Mouse (Mus musculus): ENCODE results near the gene Sytl1. TPM values are rescaled to one million over a fixed set of nuclear protein-coding genes. Genes with fewer than 3 reads are reported as not detected.

Sytl1 gene
- total RNA-seq, 4 experiments from 2014 or later: 0.30 to 0.59 (median 0.33) TPM

DNA sequence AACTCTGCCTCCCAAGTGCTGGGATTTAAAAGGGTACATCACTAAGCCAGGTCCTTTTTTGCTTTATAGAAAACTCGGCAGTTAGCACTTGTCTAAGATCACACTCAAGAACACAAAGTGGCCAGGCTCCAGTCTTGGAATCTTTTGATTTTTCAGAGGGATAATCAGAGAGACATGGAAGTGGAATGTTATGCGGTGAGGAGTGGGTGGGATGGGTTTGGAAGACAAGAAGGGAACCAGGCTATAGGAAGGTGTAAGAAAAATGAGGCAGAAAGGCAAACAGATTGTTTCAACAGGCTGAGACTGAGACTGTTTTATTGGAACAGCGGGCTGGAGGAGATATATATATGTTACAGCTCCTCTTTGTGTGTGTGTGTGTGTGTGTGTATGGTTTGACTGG is 15.6 kb upstream of the Sytl1 start:
- no peak for DNase-seq (ENCODE audit: low spot score)

DNA sequence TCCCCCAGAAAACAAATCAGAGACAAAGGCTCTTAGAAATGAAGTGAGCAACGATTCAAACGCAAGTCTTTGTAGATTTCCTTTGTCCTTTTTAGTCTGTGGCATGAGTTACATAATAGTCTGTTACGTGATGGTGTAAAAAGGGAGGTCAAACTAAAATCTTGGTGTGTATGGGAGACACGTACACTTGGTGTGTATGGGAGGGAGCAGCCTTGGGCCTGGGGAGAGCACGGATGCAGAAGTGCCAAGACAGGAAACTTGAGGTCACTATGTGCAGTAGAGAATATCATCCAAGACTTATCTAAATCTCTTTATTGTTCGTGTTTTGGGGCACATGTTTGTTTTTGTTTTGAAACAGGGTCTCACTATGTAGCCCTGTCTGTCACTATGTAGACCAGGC is 15.2 kb upstream of the Sytl1 start:
- no peak for DNase-seq (ENCODE audit: low spot score)

DNA sequence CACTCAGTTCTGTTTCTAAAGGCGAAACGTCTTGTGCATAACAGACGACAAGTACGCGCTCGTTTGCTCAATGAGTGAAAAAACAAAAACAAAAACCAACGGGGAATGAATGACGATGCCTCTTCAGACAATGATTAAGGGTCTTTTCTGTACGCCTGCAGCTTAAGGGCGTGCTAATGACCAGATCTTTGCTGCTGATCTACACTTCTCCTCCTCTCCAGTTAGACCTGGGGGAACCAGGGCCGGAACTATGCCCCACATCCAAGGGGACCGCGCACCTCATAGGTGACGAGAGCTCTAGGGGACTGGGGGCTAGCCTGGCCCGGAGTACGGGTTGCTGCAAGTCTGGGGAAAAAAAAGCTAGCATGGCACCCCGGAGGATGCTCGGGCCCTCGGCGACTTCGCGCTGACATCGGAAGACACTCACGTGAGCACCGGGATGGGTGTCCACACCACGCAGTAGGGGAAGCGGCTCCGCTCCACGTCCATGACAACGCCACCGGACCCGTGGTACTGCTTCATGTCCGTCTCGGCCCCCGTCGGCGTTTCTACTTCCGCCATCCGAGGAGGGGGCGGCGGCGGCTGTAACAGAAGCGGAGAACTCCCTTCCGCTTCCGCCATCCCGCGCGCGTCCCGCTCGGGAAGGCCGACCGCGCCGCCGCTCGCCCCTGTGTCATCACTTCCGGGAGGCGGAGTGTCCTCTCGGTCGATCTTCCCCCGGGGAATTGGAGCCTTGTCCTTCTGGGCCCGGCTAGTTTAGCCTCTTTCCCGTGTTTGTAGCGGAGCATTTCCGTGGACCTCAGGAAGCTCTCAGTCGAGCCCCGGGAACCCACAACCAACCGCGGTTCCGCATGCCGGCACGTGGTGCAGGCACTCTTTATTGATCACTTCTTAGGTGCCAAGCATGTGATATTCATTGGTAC is 14.5 kb upstream of the Sytl1 start, which contains the start of gene Tmem222:
Gene Tmem222, minus strand, starts transcription at position 689 of the 923 bp plus-strand sequence.
- DNase-seq (ENCODE audit: low spot score): peak; percentile 97

DNA sequence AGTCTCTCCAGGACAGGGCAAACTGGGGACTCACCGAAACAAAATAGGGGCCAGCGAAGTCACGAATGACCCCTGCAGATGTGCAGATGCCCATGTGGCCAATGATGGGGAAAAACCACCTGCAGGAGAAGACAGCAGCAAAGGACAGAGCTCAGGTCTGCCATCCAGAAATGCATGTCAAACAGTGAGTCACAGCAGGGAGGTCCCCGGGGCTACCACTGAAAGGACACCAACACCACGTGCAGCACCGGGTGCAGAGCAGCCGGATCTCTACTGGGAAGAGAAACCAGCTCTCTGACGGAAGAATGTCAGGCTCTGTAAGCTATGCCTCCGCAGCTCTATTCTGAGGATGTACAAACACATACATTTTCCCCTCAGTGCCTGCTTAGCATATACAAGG is 8.0 kb upstream of the Sytl1 start:
- no peak for DNase-seq (ENCODE audit: low spot score)

DNA sequence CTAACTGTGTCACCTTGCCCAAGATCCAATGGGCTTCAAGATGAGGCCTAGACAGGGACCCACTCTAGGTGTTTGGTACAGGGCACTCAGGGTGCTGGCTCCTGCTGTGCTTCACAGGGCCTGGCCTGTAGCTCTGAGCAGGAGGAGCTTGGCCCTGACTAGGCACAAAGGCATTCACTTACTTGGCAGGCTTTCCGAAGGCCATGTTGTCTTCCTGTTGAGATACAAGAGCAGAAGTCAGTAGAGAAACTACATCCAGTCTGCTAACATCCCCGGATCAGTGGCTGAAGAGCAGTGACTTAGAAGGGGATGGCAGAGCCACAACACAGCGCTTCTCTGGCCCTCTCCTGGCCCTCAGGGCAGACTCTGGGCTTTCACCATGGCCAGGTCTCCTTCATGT is 6.7 kb upstream of the Sytl1 start:
- DNase-seq (ENCODE audit: low spot score): peak; percentile 61

DNA sequence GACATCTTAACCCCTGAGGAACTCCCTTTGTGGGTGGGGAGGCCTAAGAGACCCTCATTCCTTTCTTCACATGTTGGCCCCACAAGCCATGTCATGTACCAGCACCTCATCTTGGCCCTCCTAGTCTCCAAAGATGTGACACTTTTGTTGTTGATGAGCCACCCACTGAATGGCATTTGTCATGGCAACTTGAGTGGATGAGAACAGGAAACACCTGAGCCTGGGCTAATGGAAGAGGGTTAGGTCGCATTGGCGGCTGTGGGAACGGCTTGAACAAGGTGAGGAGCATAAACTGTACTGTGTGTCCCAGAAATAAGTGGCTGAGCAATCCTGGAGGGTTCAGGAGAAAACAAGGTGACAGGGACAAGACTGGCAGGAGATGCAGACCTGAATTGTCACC is 6.0 kb upstream of the Sytl1 start:
- DNase-seq (ENCODE audit: low spot score): no peak

DNA sequence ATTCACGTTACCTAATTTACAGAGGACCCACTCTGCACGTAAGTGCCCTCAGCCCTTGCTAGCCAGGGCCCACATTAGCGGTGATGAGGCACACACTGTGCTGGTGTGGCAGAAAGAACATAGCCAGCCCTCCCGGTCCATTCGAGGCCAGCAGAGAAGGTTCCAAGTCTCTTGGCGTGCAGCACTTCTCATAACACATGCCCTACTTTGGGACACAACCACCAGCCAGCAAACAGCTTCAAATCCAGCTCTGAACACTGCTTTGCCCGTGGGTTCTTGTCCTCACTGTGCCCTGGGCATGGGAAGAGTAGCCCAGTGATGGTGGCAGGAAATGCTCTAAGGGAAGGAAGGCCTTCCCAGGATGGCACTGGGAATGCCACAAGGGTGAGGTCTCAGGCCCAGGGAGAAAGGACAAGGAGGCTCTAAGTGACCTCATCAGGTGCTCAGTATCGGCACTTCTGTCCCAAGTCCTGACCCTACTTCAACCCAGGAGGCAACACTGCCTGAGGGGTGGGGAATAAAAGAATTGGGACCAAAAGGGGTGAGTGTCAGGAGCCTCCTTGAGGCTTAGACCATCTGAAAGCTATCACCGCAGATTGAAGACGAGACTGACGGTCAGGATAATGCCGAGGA is 3.5 kb upstream of the Sytl1 start:
- DNase-seq (ENCODE audit: low spot score): no peak

DNA sequence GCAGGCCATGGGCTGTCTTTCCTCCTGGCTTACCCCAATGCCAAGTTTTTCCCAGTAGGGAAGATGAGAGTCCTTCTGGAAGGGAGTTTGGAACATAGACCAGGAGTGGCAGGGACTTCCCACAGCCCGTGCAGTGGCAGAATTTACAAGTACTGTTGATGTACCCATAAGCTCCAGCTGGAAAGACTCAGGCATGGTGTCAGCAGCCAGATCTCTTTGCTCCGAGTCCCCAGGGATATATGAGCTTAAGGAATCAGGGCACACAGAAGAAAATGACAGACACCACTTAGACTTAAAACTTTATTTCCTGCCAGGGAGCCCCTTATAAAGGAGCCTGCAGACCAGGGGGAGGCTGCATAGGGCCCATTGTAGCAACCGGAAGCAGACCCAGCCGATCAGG is 2.8 kb upstream of the Sytl1 start:
- no peak for DNase-seq (ENCODE audit: low spot score)

DNA sequence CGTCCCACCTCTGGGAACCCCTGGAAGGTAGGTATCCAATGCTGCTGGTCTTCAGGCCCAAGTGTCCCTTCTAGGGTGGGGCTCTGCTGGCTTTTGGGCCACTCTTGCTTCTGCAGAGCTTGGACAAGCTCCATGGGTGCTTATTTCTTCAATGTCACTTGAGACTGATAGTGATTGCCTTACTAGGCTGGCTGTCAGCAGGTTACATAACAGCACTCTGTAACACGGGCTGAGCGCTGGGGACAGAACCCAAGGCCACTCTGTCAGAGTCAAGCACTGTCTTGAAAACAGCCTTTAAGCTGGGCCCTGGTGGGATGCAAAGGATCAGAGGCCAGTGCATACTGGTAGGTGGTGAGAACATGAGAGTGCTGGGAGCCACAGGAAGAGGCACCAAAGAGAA is 2.4 kb upstream of the Sytl1 start:
- no peak for DNase-seq (ENCODE audit: low spot score)

DNA sequence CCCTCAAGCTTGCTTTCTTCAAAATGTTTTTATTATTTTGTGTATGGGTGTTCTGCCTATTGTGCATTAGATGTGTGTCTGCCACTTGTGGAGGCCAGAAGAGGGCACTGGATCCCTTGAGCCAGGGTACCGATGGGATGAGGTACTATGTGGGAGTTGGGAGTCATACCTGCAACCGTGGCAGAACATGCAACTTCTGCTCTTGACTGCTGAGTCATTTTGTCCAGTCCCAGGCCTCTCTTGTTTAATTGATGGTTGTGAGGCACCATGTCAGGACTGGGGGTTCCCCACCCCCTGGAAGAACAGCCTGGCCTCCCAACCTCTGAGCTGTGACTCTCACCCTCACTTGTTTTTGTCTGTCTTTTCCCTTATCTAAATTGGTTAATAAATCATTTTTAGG is 1.6 kb upstream of the Sytl1 start:
- no peak for DNase-seq (ENCODE audit: low spot score)

DNA sequence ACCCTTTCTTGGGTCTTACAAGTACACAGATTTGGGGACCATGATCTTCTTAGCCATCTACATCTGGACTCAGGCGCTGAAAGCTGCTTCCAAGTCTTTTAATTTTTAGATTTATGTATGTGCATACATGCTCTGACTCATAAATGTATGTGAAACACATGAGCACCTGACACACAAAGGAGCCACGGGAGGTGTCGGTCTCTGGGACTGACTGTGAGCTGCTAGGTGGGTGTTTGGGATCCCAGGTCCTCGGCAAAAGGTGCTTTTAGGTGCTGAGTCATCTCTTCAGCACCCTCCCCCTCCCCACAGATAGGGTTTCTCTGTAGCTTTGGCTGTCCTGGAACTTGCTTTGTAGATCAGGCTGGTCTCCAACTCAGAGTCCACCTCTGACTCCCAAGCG is 843 bp upstream of the Sytl1 start:
- DNase-seq (ENCODE audit: low spot score): no peak

DNA sequence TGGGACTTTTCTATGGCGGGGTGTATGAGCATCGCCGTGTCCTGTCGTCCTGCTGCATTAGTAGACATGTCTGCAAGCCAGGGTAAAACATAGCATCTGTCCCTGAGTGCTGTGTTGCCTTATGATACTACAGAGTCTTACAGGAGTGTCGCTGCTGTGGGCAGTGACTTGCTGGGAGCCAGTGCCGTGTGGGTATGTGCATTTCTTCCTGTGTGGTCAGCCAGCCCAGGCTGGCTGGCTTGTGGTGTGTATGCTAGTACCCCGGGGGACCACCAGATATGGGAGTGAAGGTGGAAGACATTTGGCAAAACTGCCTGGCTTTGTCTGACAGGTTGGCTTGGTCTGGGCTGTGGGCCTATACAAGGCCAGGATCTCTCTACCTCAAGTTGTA is 543 bp downstream of the Sytl1 start:
- no peak for DNase-seq (ENCODE audit: low spot score)

DNA sequence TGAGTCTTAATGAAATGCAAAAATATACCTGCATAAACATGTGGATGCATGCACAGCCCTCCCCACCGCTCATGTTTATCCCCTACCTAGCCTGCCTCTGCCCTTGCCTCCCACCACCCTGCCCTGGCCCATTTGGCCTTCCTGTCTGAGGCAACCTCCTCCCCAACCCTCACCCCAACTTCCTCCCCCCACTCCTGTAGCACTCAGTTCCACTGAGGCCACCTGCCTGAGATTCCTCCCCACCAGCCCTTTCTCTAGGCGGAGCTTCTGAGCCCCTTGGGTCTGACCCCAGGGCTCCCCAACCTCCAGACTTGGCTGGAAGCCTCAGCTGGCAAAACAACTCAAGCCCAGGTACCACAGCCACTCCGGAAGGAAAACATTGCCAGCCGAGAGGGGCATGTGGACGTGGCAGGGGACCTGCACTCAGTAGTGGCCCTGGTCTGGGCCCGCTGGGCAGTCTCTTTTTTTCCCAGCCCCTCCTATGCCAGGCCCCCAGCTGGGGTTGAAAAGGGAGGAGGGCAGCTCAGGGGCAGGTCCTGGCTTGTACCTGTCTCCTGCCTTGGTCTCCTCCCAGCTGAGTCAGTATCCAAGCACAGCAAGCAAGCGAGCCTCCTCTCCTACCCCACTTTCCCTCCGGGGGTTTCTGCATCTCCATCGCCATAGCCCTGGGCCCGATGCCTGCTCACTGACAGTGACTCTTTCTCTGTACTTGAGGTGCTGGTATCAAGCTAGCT is 1.1 kb downstream of the Sytl1 start:
- DNase-seq (ENCODE audit: low spot score): no peak

DNA sequence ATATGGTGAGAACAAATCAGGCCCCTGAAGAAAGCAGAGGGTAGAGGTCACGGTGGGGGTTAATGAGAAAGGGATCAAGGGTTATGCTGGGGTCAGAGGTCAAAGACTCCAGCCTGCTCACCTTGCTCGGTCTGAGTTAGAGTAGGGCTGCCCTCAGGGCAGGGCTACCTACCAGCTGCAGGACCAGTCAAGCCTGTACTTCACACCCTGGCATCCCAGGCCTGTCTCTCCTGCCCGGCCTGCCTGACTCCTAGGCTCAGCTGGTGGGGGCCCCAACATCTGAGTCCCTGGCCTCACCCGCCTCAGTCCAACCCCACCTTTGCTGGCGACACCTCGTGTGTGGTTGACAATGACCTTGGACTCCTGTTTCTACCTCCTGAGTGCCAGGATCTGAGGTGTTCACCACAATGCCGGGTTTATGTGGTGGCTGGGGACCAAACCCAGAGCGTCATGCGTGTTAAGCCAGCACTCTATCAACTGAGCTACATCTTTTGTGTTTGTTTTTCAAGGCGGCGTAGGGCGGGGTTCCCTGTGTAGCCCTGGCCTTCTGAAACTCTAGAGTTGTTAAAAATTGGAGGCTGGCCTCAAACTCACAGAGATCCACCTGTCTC is 5.0 kb downstream of the Sytl1 start:
- no peak for DNase-seq (ENCODE audit: low spot score)

DNA sequence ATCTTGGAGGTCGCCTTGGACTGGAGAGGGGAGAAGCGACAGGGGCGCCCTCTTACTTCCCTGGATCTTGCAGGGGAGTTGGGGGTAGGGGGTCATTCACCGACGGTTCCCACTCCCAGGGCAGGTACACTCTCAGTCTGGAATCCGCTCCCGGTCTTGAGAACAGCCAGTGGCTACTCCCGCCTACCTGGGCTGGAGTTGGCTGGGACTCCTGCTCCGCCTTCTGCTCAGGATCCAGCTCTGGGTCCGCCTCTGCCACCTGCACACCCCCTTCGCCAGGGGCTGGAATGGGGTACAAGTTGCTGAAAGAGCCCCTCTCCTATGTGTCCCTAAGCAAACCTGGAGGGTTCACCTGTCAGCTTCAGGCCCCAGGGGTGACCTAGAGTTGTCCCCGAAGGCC is 5.7 kb downstream of the Sytl1 start:
- DNase-seq (ENCODE audit: low spot score): no peak

DNA sequence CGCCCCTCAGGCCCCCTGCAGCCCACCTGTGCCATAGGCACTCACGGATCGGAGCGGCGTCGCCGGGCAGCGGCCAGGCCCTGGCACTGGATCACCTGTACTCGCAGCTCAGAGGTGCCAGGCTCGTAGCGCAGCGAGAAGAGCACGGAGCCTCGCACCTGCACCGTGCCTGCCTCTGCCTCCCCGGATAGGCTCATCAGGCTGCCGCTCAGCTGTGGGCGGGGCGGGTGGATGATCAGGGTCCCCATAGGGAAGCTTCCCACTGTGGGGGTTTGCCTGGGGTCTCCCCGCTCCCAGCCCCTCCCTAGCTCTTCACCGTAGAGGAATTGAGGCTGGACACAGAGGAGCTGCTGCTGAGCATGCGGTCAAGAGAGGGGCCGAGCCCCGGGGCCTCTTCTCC is 6.1 kb downstream of the Sytl1 start:
- no peak for DNase-seq (ENCODE audit: low spot score)

DNA sequence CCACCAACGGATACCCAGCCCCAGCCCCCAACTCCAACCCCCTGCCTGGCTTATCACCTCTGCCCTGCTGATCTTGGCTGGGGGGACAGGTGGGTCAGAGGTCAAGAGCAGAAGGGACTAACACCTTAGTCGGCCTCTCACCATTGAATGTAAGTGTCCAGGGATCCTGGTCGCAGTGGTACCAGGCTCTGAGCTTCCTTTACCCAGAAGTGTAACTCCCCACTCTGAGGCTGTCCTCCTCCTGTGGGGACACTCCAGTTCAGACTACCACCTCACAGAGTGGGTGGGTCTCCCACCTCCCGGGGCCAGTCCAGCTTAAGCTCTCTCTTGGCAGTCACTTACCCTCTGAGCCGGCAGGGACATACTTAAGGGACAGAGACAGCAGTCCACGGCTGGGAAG is 7.5 kb downstream of the Sytl1 start:
- no peak for DNase-seq (ENCODE audit: low spot score)

DNA sequence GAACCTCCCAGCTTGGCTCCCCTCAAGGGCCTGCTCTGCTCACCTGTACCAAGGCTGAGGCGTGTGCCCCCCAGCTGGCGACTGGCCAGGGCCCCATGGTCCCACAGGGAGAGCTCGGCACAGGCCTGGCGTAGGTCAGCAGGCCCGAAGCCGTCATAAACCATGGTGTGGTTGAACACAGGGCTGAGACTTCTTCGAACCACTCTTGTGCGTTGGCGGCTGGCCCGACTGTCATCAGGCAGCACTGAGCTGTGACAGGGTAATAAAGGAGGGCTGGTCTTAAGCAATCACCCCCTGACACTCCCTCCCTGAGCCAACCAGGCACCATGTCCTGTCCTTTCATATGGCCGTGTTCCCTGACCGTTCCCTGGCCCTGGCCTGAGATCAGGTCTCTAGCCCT is 9.5 kb downstream of the Sytl1 start:
- DNase-seq (ENCODE audit: low spot score): no peak

DNA sequence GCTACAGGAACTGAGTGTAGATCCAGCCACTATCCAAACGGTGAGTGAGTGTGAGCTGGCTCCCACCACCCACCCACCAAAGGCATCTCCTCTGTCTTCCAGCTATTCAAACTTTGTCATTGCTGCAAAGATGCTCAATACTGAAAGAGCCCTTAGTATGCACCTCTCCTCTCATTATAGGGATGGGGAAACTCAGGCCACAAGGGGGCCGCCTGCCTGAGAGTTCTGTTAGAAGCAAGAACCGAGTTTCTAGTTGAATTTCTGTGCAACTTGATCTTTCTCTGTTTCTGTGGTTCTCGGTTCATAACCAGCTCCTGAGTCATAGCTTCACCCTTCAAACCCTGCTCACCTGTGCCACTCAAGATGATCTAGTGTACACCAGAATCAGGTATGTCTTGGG is 10.8 kb downstream of the Sytl1 start:
- no peak for DNase-seq (ENCODE audit: low spot score)

DNA sequence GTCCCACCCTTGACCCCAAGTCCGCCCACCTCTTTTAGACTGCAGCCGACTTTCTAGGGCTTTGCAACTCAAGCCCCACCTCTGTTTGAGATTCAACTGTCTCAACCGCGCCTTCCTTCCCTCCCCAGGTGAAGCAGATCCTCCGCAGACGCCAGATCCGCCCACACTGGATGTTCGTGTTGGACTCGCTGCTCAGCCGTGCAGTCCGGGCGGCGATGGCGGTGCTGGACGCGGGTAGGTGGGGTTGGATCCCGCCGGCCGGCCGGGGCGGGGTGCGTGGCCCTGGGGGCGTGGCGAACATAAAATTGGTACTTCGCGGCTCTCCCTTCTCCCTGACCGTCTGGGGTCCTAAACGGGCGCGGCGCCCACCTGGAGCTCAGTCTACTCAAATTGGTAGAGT is 11.7 kb downstream of the Sytl1 start:
- no peak for DNase-seq (ENCODE audit: low spot score)

DNA sequence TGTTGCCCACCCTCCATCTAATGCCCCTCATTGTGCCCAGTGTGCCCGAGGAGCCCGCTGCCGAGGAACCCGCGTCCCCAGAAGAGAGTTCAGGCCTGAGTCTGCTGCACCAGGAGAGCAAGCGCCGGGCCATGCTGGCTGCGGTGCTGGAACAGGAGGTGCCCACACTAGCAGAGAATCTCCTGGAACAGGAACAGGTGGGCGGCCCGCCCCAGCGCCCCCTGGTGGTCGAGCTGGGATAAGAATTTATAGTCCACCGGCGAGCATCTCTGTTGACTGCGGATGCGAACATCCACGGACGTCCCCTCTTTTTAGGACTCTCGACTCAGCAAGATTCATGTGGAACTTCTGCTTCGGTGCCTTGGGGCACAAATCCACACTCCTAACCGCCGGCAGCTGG is 12.3 kb downstream of the Sytl1 start:
- peak; percentile 81 for DNase-seq (ENCODE audit: low spot score)

DNA sequence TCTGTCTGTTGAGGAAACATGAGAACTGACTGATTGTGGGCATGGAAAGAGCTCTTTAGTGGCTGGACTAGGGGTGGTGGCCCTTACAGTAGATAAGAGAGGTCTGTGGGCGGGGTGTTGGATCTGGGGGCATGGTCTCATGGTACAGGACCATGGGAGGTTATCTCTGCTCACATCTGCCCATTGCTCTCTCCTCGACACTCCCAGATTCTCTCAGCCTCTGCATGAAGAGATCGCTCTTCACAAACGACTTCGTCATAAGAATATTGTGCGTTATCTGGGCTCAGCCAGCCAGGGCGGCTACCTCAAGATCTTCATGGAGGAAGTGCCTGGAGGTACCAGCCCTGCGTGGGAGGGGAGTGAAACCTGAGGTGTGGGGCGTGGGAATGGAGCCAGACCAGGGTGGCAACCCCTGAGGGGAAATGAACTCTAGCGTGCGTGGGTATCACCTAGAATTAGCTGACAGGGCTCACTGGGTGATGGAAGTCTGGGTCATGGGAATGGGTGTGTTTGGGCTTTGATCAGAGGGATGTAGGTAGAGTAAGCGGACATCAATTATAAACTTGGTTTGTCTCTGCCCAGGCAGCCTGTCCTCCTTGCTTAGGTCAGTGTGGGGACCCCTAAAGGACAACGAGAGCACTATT is 15.0 kb downstream of the Sytl1 start:
- no peak for DNase-seq (ENCODE audit: low spot score)
